Mouse (Mus musculus): ENCODE data around the gene Fam50b. TPM values are rescaled to one million over a fixed set of nuclear protein-coding genes. Genes with fewer than 3 reads are reported as not detected.

Fam50b gene
- polyA plus RNA-seq (2015; fragmentation: Nextera tagmentation; extraction: Ambion mirVana) = not detected in 2 replicates

GRCm38 (mm10) chr13:34734686-34735085, at the start of gene Fam50b:
Fam50b (plus strand) TSS chr13:34734850.
- Histone ChIP-seq H3K27ac (replicated peaks) (no peak within 1 kb of the TSS), H3K9ac (replicated peaks) (no peak within 1 kb of the TSS), H3K36me3 (no peaks in the 10 kb centered on the region), H3K4me2 (no peak within 1 kb of the TSS), H3K4me1 (peaks cover 5% of the 10 kb centered on the region), H3K27me3 (replicated peaks) (no peaks in the 10 kb centered on the region), H3K4me3 (replicated peaks) (no peak within 1 kb of the TSS), H3K9me3 (replicated peaks) (no peaks in the 10 kb centered on the region)
- ATAC-seq (ENCODE audit: low FRiP score) = no peak
- 43% methylated on average over 5 of the region's 5 CpGs for WGBS

GRCm38 (mm10) chr13:34685008-34685765, 49.5 kb upstream of the Fam50b start:
- Histone ChIP-seq H3K4me3 (replicated peaks) (no peak overlapping the region), H3K4me2 (no peak overlapping the region), H3K4me1 (no peaks in the 10 kb centered on the region), H3K36me3 (no peaks in the 10 kb centered on the region), H3K27me3 (replicated peaks) (no peaks in the 10 kb centered on the region), H3K9me3 (replicated peaks) (no peaks in the 10 kb centered on the region), H3K27ac (replicated peaks) (no peak overlapping the region), H3K9ac (replicated peaks) (no peak overlapping the region)
- 69% methylated on average over 7 of the region's 7 CpGs for WGBS
- ATAC-seq (ENCODE audit: low FRiP score) = no peak

- no peak overlapping the region for H3K27ac ChIP-seq (replicated peaks)
- H3K27me3 ChIP-seq (replicated peaks) = no peaks in the 10 kb centered on the region
- no peaks in the 10 kb centered on the region for H3K9me3 ChIP-seq (replicated peaks)
- H3K4me3 ChIP-seq (replicated peaks) = no peak overlapping the region
- no peaks in the 10 kb centered on the region for H3K36me3 ChIP-seq
- 0 out of 2 replicates have a peak, but pooled peaks cover 4% of the 10 kb centered on the region for H3K4me1 ChIP-seq
- WGBS = 61% methylated on average over 1 of the region's 1 CpGs
- no peak for ATAC-seq (ENCODE audit: low FRiP score)
- H3K9ac ChIP-seq (replicated peaks) = no peak overlapping the region
- H3K4me2 ChIP-seq = no peak overlapping the region
Measured at GRCm38 (mm10) chr13:34691049-34691448, 43.6 kb upstream of the Fam50b start.

GRCm38 (mm10) chr13:34693111-34693510, 41.5 kb upstream of the Fam50b start:
- H3K27me3 ChIP-seq (replicated peaks) = no peaks in the 10 kb centered on the region
- H3K4me2 ChIP-seq = no peak overlapping the region
- H3K36me3 ChIP-seq = no peaks in the 10 kb centered on the region
- H3K9me3 ChIP-seq (replicated peaks) = no peaks in the 10 kb centered on the region
- no peak overlapping the region for H3K27ac ChIP-seq (replicated peaks)
- 88% methylated on average over 6 of the region's 6 CpGs for WGBS
- 0 out of 2 replicates have a peak, but pooled peaks cover 4% of the 10 kb centered on the region for H3K4me1 ChIP-seq
- ATAC-seq (ENCODE audit: low FRiP score) = no peak
- H3K4me3 ChIP-seq (replicated peaks) = no peak overlapping the region
- no peak overlapping the region for H3K9ac ChIP-seq (replicated peaks)

- no peak for ATAC-seq (ENCODE audit: low FRiP score)
- 82% methylated on average over 7 of the region's 7 CpGs for WGBS
- H3K9me3 ChIP-seq (replicated peaks) = no peaks in the 10 kb centered on the region
Measured at GRCm38 (mm10) chr13:34696734-34697332, 37.8 kb upstream of the Fam50b start.

GRCm38 (mm10) chr13:34700091-34700490, 34.6 kb upstream of the Fam50b start:
- 71% methylated on average over 2 of the region's 2 CpGs for WGBS
- H3K36me3 ChIP-seq = no peaks in the 10 kb centered on the region
- H3K9ac ChIP-seq (replicated peaks) = no peak overlapping the region
- H3K4me2 ChIP-seq = no peak overlapping the region
- no peaks in the 10 kb centered on the region for H3K27me3 ChIP-seq (replicated peaks)
- no peaks in the 10 kb centered on the region for H3K9me3 ChIP-seq (replicated peaks)
- no peak overlapping the region for H3K4me3 ChIP-seq (replicated peaks)
- no peak for ATAC-seq (ENCODE audit: low FRiP score)
- no peak overlapping the region for H3K27ac ChIP-seq (replicated peaks)
- H3K4me1 ChIP-seq = 0 out of 2 replicates have a peak, but pooled peaks cover under 1% of the 10 kb centered on the region

More at GRCm38 (mm10) chr13:34696734-34697332, 37.8 kb upstream of the Fam50b start:
- no peaks in the 10 kb centered on the region for H3K27me3 ChIP-seq (replicated peaks)
- H3K4me1 ChIP-seq = 0 out of 2 replicates have a peak, but pooled peaks cover 4% of the 10 kb centered on the region
- no peak overlapping the region for H3K4me2 ChIP-seq
- no peak overlapping the region for H3K4me3 ChIP-seq (replicated peaks)
- H3K9ac ChIP-seq (replicated peaks) = no peak overlapping the region
- H3K36me3 ChIP-seq = no peaks in the 10 kb centered on the region
- no peak overlapping the region for H3K27ac ChIP-seq (replicated peaks)

- H3K4me2 ChIP-seq = no peak overlapping the region
- no peak overlapping the region for H3K4me3 ChIP-seq (replicated peaks)
- no peak for ATAC-seq (ENCODE audit: low FRiP score)
- no peaks in the 10 kb centered on the region for H3K9me3 ChIP-seq (replicated peaks)
- H3K27me3 ChIP-seq (replicated peaks) = no peaks in the 10 kb centered on the region
- no peaks in the 10 kb centered on the region for H3K36me3 ChIP-seq
- H3K4me1 ChIP-seq = no peaks in the 10 kb centered on the region
- no peak overlapping the region for H3K27ac ChIP-seq (replicated peaks)
- H3K9ac ChIP-seq (replicated peaks) = no peak overlapping the region
- WGBS = 95% methylated on average over 1 of the region's 1 CpGs
Measured at GRCm38 (mm10) chr13:34700630-34701029, 34.0 kb upstream of the Fam50b start.

GRCm38 (mm10) chr13:34703301-34703700, 31.3 kb upstream of the Fam50b start:
- no peak for ATAC-seq (ENCODE audit: low FRiP score)
- H3K4me1 ChIP-seq = no peaks in the 10 kb centered on the region
- H3K36me3 ChIP-seq = no peaks in the 10 kb centered on the region
- no peak overlapping the region for H3K9ac ChIP-seq (replicated peaks)
- no peak overlapping the region for H3K4me2 ChIP-seq
- no peaks in the 10 kb centered on the region for H3K9me3 ChIP-seq (replicated peaks)
- no peaks in the 10 kb centered on the region for H3K27me3 ChIP-seq (replicated peaks)
- H3K27ac ChIP-seq (replicated peaks) = no peak overlapping the region
- 76% methylated on average over 2 of the region's 2 CpGs for WGBS
- no peak overlapping the region for H3K4me3 ChIP-seq (replicated peaks)

GRCm38 (mm10) chr13:34703795-34704194, 30.9 kb upstream of the Fam50b start:
- Histone ChIP-seq H3K4me3 (replicated peaks) (no peak overlapping the region), H3K27ac (replicated peaks) (no peak overlapping the region), H3K4me2 (no peak overlapping the region), H3K36me3 (no peaks in the 10 kb centered on the region), H3K4me1 (peaks cover 1% of the 10 kb centered on the region; the same call in 1 of the 2 replicates), H3K27me3 (replicated peaks) (no peaks in the 10 kb centered on the region), H3K9me3 (replicated peaks) (no peaks in the 10 kb centered on the region), H3K9ac (replicated peaks) (no peak overlapping the region)
- 81% methylated on average over 1 of the region's 1 CpGs for WGBS
- no peak for ATAC-seq (ENCODE audit: low FRiP score)

- Histone ChIP-seq H3K27me3 (replicated peaks) (no peaks in the 10 kb centered on the region), H3K36me3 (no peaks in the 10 kb centered on the region), H3K4me2 (no peak overlapping the region), H3K4me3 (replicated peaks) (no peak overlapping the region), H3K27ac (replicated peaks) (no peak overlapping the region), H3K9ac (replicated peaks) (no peak overlapping the region), H3K4me1 (peaks cover 6% of the 10 kb centered on the region; the same call in 1 of the 2 replicates), H3K9me3 (replicated peaks) (no peaks in the 10 kb centered on the region)
- WGBS = 25% methylated on average over 3 of the region's 3 CpGs
- ATAC-seq (ENCODE audit: low FRiP score) = no peak
Measured at GRCm38 (mm10) chr13:34704835-34705234, 29.8 kb upstream of the Fam50b start.

GRCm38 (mm10) chr13:34708955-34709354, 25.7 kb upstream of the Fam50b start:
- ATAC-seq (ENCODE audit: low FRiP score) = no peak
- no peak overlapping the region for H3K9ac ChIP-seq (replicated peaks)
- H3K27ac ChIP-seq (replicated peaks) = no peak overlapping the region
- H3K4me2 ChIP-seq = no peak overlapping the region
- H3K9me3 ChIP-seq (replicated peaks) = no peaks in the 10 kb centered on the region
- H3K27me3 ChIP-seq (replicated peaks) = no peaks in the 10 kb centered on the region
- no peak overlapping the region for H3K4me3 ChIP-seq (replicated peaks)
- 33% methylated on average over 3 of the region's 3 CpGs for WGBS
- peaks cover 6% of the 10 kb centered on the region; the same call in 1 of the 2 replicates for H3K4me1 ChIP-seq
- no peaks in the 10 kb centered on the region for H3K36me3 ChIP-seq

GRCm38 (mm10) chr13:34709566-34709965, 25.1 kb upstream of the Fam50b start:
- Histone ChIP-seq H3K27me3 (replicated peaks) (no peaks in the 10 kb centered on the region), H3K27ac (replicated peaks) (no peak overlapping the region), H3K36me3 (no peaks in the 10 kb centered on the region), H3K4me2 (no peak overlapping the region), H3K9me3 (replicated peaks) (no peaks in the 10 kb centered on the region), H3K4me3 (replicated peaks) (no peak overlapping the region), H3K4me1 (peaks cover 6% of the 10 kb centered on the region; the same call in 1 of the 2 replicates), H3K9ac (replicated peaks) (no peak overlapping the region)
- WGBS = 86% methylated on average over 4 of the region's 4 CpGs
- ATAC-seq (ENCODE audit: low FRiP score) = no peak
